Mouse (Mus musculus) olfactory bulb, adult 2 months (tissue): ENCODE data around the gene Ano8.

Experiments used
- CTCF ChIP-seq: fragments of 200-500 bp; IDR thresholded peaks from 2 replicates; pipeline ENCODE4 v1.5.1; 2012; ENCODE audit warnings: low read depth, mild to moderate bottlenecking, low read length, moderate library complexity; ENCODE audit not compliant: insufficient read depth
- POLR2A ChIP-seq: fragments of 200-500 bp; IDR thresholded peaks from 2 replicates; pipeline ENCODE4 v1.6.1; 2012; ENCODE audit warnings: mild to moderate bottlenecking, low read depth, low read length, moderate library complexity; ENCODE audit not compliant: insufficient read depth

GRCm38 (mm10) chr8:71469411-71469810 is 16.4 kb downstream of the Ano8 start:
- TF ChIP-seq CTCF, result no peak
- TF ChIP-seq POLR2A, result no peak
